Mouse (Mus musculus) neural tube, embryonic 12.5 days (tissue): ENCODE data around the gene Aym1. TPM values are rescaled to one million over a fixed set of nuclear protein-coding genes. Genes with fewer than 3 reads are reported as not detected.
"Not testable (repeated sequence)": the region's sequence is repeated elsewhere in the genome, so short reads cannot be mapped to it uniquely, and the experiment has no call there.

Experiments
- ATAC-seq: fragments of 200-750 bp; cut with Nextera tagmentation; 2 replicates; pipeline ENCODE4 v1.8.0; 2017; ENCODE audit warnings: low read depth, mild to moderate bottlenecking, moderate TSS enrichment, moderate library complexity; ENCODE audit not compliant: low FRiP score
- H3K27ac ChIP-seq: fragments of 300-500 bp; sonication (generic); 2 replicates; pipeline ENCODE4 v1.5.1; 2016
- H3K27me3 ChIP-seq: fragments of 300-500 bp; sonication (generic); replicated peaks from 2 replicates; pipeline ENCODE4 v1.6.1; 2016; ENCODE audit warnings: mild to moderate bottlenecking
- H3K36me3 ChIP-seq: fragments of 300-500 bp; sonication (generic); 2 replicates; pipeline ENCODE4 v1.6.1; 2016; ENCODE audit warnings: mild to moderate bottlenecking
- H3K4me1 ChIP-seq: fragments of 300-500 bp; sonication (generic); 2 replicates; pipeline ENCODE4 v1.6.1; 2016
- H3K4me2 ChIP-seq: fragments of 300-500 bp; sonication (generic); replicated peaks from 2 replicates; pipeline ENCODE4 v1.6.1; 2016; ENCODE audit warnings: mild to moderate bottlenecking
- H3K4me3 ChIP-seq: fragments of 300-500 bp; sonication (generic); 2 replicates; pipeline ENCODE4 v1.5.1; 2016
- H3K9ac ChIP-seq: fragments of 300-500 bp; sonication (generic); 2 replicates; pipeline ENCODE4 v1.6.1; 2016; ENCODE audit warnings: mild to moderate bottlenecking
- H3K9me3 ChIP-seq: fragments of 300-500 bp; sonication (generic); 2 replicates; pipeline ENCODE4 v1.6.1; 2016; ENCODE audit warnings: mild to moderate bottlenecking
- WGBS: fragments of 180-500 bp; shearing (Covaris S2); methylation state at CpG from one replicate; pipeline ENCODE4 v1.1.7; 2016; 5-methylcytosine and 5-hydroxymethylcytosine counted together
- polyA plus RNA-seq: library from polyadenylated mRNA; unstranded; fragments of >200 nt; fragmentation: Nextera tagmentation; extraction: Ambion mirVana; gene quantifications from 2 replicates; pipeline ENCODE4 v1.2.1, GENCODE M21; 2016

The Aym1 gene
- polyA plus RNA-seq, 1 experiment from 2014 or later, result not detected

DNA sequence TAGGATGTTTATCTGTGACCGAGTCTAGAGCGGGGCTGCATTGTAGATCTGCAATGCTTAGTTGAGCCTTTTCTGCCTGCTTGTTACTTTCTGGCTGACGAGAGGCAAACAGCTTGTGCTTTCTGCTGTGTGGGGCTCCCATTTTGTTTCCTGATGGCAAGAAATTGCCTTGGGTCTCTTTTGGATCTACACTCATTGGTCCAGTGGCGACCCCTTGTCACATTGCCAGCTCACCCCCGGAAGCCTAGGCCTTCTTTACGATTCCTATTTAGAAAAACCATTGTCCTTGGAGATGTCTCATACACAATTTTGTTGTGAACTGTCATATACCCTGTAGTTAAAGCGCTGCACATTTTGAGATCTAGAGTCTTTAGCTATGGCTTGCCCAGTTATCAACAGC is 4.2 kb downstream of the Aym1 start:
- ATAC-seq, result no peak
- 77% methylated on average over 7 of the region's 7 CpGs for WGBS

DNA sequence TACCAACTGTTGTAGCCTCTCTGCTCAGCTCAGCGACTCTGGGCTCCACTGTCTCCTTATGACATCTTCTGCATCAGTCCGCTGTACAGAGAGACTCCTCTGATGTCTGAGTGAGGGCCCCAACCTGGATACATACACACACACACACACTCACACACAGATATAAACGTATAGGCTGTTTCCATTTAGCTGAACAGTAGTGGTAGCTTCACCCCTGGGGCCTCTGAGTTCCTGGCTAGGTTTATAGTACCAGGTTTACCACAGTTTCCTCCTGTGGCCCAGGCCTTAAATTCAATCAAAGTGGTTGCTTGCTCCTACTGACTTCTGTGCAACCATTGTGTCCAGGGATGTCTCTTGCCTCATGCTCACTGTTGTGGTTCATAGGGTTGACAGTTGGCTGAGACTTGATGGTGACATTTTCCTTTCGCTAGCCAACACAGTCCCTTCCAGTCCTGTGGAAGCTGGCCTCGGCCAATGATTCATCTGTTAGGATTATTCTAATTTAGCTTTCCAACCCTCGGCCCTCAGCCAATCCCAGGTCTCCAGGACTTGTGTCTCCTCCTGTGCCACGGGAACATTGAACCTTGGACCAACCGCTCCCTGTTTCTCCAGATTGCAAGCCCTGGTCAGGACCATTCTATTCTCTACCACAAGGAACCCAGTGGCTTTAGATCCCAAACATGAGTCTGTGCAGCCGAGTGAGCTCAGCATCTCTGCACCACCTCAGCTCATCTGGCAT is 5.3 kb downstream of the Aym1 start:
- Histone ChIP-seq H3K4me3 (no peak overlapping the region), H3K27ac (no peak overlapping the region), H3K9me3 (no peaks in the 10 kb centered on the region), H3K4me1 (peaks cover 9% of the 10 kb centered on the region), H3K27me3 (peaks cover 15% of the 10 kb centered on the region), H3K9ac (no peak overlapping the region), H3K4me2 (no peak overlapping the region), H3K36me3 (no peaks in the 10 kb centered on the region)
- 81% methylated on average over 9 of the region's 9 CpGs for WGBS
- ATAC-seq, result no peak

More for the DNA sequence above, 4.2 kb downstream of the Aym1 start:
- H3K4me2 ChIP-seq, result no peak overlapping the region
- no peak overlapping the region for H3K27ac ChIP-seq
- H3K9me3 ChIP-seq, result no peaks in the 10 kb centered on the region
- peaks cover 14% of the 10 kb centered on the region for H3K4me1 ChIP-seq
- no peak overlapping the region for H3K4me3 ChIP-seq
- peaks cover 7% of the 10 kb centered on the region for H3K27me3 ChIP-seq
- H3K36me3 ChIP-seq, result no peaks in the 10 kb centered on the region
- H3K9ac ChIP-seq, result no peak overlapping the region

DNA sequence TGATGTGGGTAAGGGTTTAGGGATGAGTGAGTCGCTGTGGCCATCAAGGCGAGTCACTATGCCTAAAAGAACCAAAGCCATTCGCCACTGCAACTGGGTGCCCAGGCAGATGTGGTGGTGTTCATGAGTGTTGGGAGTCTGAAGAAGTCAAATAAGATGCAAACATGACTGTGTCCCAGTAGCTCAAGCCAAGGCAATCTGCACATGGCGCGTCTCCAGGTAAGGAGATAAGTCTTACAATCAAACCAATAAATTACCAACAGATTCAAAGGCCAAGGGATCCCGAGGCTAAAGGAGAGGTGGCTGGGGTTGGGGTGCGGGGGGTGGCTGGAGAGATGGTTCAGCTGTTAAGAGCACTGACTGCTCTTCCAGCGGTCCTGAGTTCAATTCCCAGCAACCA is 6.1 kb downstream of the Aym1 start:
- H3K27ac ChIP-seq, result no peak overlapping the region
- peaks cover 15% of the 10 kb centered on the region for H3K27me3 ChIP-seq
- WGBS, result 92% methylated on average over 8 of the region's 8 CpGs
- no peak overlapping the region for H3K4me3 ChIP-seq
- no peak overlapping the region for H3K9ac ChIP-seq
- no peak for ATAC-seq
- H3K4me2 ChIP-seq, result no peak overlapping the region
- H3K36me3 ChIP-seq, result no peaks in the 10 kb centered on the region
- no peaks in the 10 kb centered on the region for H3K9me3 ChIP-seq
- H3K4me1 ChIP-seq, result peaks cover 5% of the 10 kb centered on the region

DNA sequence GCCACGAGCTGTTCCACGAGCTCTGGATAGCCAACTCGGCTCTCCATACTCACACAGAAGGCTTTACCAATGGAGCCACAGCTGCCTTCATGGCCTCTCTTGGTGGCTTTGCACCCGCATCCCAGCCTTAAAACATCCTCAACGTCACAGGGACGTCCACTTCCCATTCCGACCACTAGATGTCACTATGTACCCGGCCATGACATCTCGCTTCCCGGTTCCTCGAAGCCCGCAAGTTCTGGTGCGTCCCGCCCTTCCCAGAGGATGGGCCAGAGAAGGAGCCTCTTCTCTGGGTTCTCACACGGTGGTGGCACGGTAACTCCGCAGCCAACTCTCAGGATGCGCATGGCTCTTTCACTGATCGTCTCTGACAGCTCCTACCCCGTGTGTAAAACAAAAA is 8.8 kb downstream of the Aym1 start:
- Histone ChIP-seq H3K9ac (no peak overlapping the region), H3K4me3 (no peak overlapping the region), H3K9me3 (no peaks in the 10 kb centered on the region), H3K27ac (no peak overlapping the region), H3K36me3 (no peaks in the 10 kb centered on the region), H3K27me3 (peaks cover 10% of the 10 kb centered on the region), H3K4me2 (0 out of 2 replicates have a peak overlapping the region, but pooled peaks have one; percentile 29), H3K4me1 (no peaks in the 10 kb centered on the region)
- ATAC-seq, result 0 out of 2 replicates have a peak, but pooled peaks have one; percentile 37
- 4% methylated on average over 20 of the region's 20 CpGs for WGBS

- H3K4me2 ChIP-seq, H3K36me3 ChIP-seq, H3K4me3 ChIP-seq, H3K27ac ChIP-seq, ATAC-seq, H3K9ac ChIP-seq, H3K4me1 ChIP-seq, H3K9me3 ChIP-seq: not testable (repeated sequence)
- H3K27me3 ChIP-seq, result peaks cover 11% of the 10 kb centered on the region
Observed at GRCm38 (mm10) chr5:113367726-113368125, 10.6 kb downstream of the Aym1 start.

DNA sequence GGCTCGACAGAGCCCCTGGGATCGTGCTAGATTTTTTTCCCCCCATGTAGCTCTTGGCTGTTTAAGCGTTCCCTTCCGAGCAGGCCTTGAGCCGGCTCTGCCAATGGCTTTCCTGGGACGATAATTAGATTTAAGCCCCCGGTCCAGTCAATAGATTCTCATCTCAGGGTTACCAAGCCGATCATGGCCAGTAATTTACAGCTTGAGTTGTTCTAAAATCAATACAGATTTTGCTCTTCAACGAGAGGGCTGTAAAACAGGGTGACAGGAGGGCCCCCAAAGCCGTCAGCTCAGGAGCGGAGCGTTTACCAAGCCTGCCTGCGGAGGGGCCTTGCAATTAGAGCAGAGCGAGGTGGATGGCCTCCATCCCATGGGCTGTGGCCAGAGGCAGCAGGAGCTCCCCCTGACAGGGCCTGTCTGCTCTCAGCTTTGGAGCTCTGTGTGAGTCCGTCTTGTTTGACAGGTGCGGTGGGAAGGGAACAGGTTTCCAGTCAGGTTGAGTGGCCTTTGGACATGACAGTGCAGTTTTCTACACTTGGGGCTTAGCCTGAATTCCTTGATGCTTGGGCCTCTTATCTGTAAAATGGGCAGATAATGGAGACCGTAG is 12.3 kb downstream of the Aym1 start:
- Histone ChIP-seq H3K27ac (no peak overlapping the region), H3K4me2 (no peak overlapping the region), H3K9ac (no peak overlapping the region), H3K27me3 (peaks cover 11% of the 10 kb centered on the region), H3K4me1 (peaks cover 15% of the 10 kb centered on the region), H3K9me3 (no peaks in the 10 kb centered on the region), H3K4me3 (no peak overlapping the region), H3K36me3 (no peaks in the 10 kb centered on the region)
- no peak for ATAC-seq
- 68% methylated on average over 17 of the region's 17 CpGs for WGBS

GRCm38 (mm10) chr5:113372449-113372848 is 15.4 kb downstream of the Aym1 start:
- no peak overlapping the region for H3K4me3 ChIP-seq
- peak overlapping the region; percentile 60 for H3K4me2 ChIP-seq
- H3K9ac ChIP-seq, result no peak overlapping the region
- 0 out of 2 replicates have a peak, but pooled peaks cover 2% of the 10 kb centered on the region for H3K27me3 ChIP-seq
- no peaks in the 10 kb centered on the region for H3K36me3 ChIP-seq
- H3K27ac ChIP-seq, result no peak overlapping the region
- no peaks in the 10 kb centered on the region for H3K9me3 ChIP-seq
- ATAC-seq, result no peak; the same call in 1 of the 2 replicates
- 64% methylated on average over 4 of the region's 4 CpGs for WGBS
- peaks cover 22% of the 10 kb centered on the region for H3K4me1 ChIP-seq

DNA sequence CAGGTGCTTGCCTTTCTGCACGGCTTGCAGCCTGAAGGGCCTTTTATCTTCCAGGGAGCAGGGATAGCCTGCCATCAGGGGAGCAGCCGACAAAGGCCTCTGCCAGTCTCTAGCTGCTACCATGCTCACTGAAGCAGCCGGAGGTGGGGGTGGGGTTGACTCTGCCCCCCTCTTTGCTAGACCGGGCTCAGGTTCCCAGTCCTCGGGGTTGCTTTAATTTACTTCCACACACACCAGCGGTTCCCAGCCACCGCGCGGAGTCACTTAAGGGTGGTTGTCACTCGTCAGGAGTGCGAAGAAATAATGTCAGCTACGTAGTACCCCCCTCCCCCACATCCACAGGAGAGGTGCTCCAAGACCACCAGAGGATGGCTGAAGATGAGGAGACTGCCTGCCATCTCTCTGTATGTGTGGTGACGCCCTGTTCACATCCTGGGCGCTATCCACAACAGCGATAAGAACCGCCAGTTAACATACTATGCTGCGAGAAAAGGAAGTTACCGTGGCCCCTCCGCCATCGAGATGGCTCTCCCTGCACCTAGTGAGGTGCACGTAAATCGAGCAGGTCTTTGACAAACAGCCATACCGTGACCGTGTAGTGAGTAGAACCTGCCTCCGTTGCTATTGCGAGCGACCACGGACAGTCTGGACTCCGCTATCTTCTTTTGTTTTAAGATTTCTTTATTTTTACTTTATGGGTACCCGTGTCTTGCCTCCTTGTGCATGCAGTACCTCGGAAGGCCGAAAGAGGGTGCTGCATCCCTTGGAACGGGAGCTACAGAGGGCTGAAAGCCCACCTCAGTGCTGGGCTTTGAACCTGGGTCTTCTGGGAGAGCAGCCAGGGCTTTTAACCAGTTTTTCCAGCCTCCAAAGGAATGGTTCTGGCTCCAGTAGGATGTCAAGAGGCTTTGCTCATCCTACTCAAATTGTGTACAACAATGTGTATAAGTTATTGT is 16.2 kb downstream of the Aym1 start:
- Histone ChIP-seq H3K27me3 (0 out of 2 replicates have a peak, but pooled peaks cover 2% of the 10 kb centered on the region), H3K36me3 (no peaks in the 10 kb centered on the region), H3K27ac (no peak overlapping the region), H3K4me2 (peak overlapping the region; percentile 60), H3K9me3 (no peaks in the 10 kb centered on the region), H3K4me3 (peak overlapping the region; percentile 21; the same call in 1 of the 2 replicates), H3K4me1 (peaks cover 22% of the 10 kb centered on the region), H3K9ac (0 out of 2 replicates have a peak overlapping the region, but pooled peaks have one; percentile 26)
- WGBS, result 3% methylated on average over 33 of the region's 33 CpGs
- peak; percentile 64 for ATAC-seq

GRCm38 (mm10) chr5:113374290-113374689 is 17.2 kb downstream of the Aym1 start:
- peaks cover 22% of the 10 kb centered on the region for H3K4me1 ChIP-seq
- H3K4me2 ChIP-seq, result no peak overlapping the region
- H3K9ac ChIP-seq, result no peak overlapping the region
- no peak for ATAC-seq
- no peak overlapping the region for H3K4me3 ChIP-seq
- 0 out of 2 replicates have a peak, but pooled peaks cover 2% of the 10 kb centered on the region for H3K27me3 ChIP-seq
- H3K36me3 ChIP-seq, result no peaks in the 10 kb centered on the region
- no peak overlapping the region for H3K27ac ChIP-seq
- 58% methylated on average over 10 of the region's 10 CpGs for whole genome bisulfite sequencing
- no peaks in the 10 kb centered on the region for H3K9me3 ChIP-seq

GRCm38 (mm10) chr5:113375783-113376182 is 18.7 kb downstream of the Aym1 start:
- Histone ChIP-seq H3K4me2 (no peak overlapping the region), H3K9me3 (no peaks in the 10 kb centered on the region), H3K27ac (no peak overlapping the region), H3K4me3 (no peak overlapping the region), H3K4me1 (peaks cover 22% of the 10 kb centered on the region), H3K9ac (no peak overlapping the region), H3K36me3 (no peaks in the 10 kb centered on the region), H3K27me3 (0 out of 2 replicates have a peak, but pooled peaks cover 2% of the 10 kb centered on the region)
- ATAC-seq, result no peak
- WGBS, result 28% methylated on average over 3 of the region's 3 CpGs

DNA sequence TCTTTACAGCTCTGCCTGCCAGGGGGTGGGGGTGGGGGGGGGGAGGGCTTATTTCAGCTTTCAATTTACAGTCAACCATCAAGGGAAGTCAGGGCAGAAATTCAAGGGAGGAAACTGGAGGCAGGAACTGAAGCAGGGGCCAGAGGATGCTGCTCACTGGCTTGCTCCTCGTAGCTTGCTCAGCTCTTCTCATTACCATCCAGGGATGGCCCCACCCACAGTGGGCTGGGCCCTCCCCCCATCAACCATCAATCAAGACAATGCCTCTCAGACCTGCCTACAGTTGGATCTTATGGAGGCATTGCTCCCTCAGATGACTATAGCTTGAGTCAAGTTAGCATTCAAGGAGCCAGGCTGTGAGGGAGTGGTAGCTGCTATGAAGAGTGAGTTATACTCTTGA is 19.2 kb downstream of the Aym1 start:
- no peak overlapping the region for H3K9ac ChIP-seq
- H3K27me3 ChIP-seq, result no peaks in the 10 kb centered on the region
- no peaks in the 10 kb centered on the region for H3K9me3 ChIP-seq
- H3K27ac ChIP-seq, result no peak overlapping the region
- ATAC-seq, result no peak
- H3K4me3 ChIP-seq, result no peak overlapping the region
- no peak overlapping the region for H3K4me2 ChIP-seq
- H3K4me1 ChIP-seq, result peaks cover 22% of the 10 kb centered on the region
- 82% methylated on average over 1 of the region's 1 CpGs for WGBS
- no peaks in the 10 kb centered on the region for H3K36me3 ChIP-seq

DNA sequence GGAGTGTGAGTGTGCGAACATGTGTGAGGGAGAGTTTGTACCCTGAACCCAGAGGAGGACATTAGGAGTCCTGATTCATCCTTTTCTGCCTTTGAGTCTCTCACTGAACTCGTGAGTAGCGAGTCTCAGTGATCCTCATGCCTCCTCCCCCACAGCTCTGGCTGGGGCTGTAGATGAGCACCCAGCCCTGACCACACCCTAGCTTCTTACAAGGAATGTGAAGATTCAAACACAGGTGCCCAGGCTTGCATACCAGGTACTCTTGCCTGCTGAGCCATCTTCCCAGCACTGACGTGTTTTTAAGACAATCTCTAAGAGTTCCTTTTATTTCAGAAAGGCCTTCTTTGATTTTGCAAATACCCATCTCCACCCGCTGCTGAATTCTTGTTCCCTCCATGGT is 22.3 kb downstream of the Aym1 start:
- ATAC-seq, result no peak
- Histone ChIP-seq H3K27me3 (no peaks in the 10 kb centered on the region), H3K9me3 (no peaks in the 10 kb centered on the region), H3K4me1 (peaks cover 7% of the 10 kb centered on the region), H3K4me3 (no peak overlapping the region), H3K36me3 (no peaks in the 10 kb centered on the region), H3K4me2 (no peak overlapping the region), H3K9ac (no peak overlapping the region), H3K27ac (0 out of 2 replicates have a peak overlapping the region, but pooled peaks have one; percentile 57)
- 75% methylated on average over 5 of the region's 5 CpGs for WGBS
